Mouse (Mus musculus): ENCODE results near the gene Adi1. TPM values are rescaled to one million over a fixed set of nuclear protein-coding genes. Genes with fewer than 3 reads are reported as not detected.
A peak's percentile ranks its signal among the peaks of the same experiment; 100 is the strongest.

The Adi1 gene
- total and polyA plus RNA-seq, 3 experiments: 18.1 to 54.8 TPM; not detected in 1

- H3K27me3 ChIP-seq (ENCODE audit: control insufficient read depth in 1 of 2, insufficient read depth in 2 of 2, low read length in 2 of 2): peaks cover 0 to 2% of the 10 kb centered on the region in 2 experiments; a peak in 2 of 4 replicates
- peak; percentile 94 for DNase-seq (ENCODE audit: low read depth, low spot score)
- peaks cover 3 to 6% of the 10 kb centered on the region in 2 experiments for H3K4me1 ChIP-seq (ENCODE audit: control insufficient read depth in 1 of 2, insufficient read depth in 2 of 2, low read length in 2 of 2)
- peak within 1 kb of the TSS; percentile 84 to 97 for H3K4me3 ChIP-seq (ENCODE audit: control insufficient read depth in 1 of 2, insufficient read depth in 1 of 2, low read depth in 2 of 2, low read length in 2 of 2)
- peaks cover 7 to 10% of the 10 kb centered on the region in 2 experiments for H3K36me3 ChIP-seq (ENCODE audit: control insufficient read depth in 1 of 2, insufficient read depth in 2 of 2, low read length in 2 of 2)
- no peaks in the 10 kb centered on the region for H3K9me3 ChIP-seq (replicated peaks; ENCODE audit: insufficient read depth, low read length)
- H3K9ac ChIP-seq (ENCODE audit: control insufficient read depth, low read depth, low read length, poor library complexity, severe bottlenecking): peak within 1 kb of the TSS; percentile 95
- H3K27ac ChIP-seq (ENCODE audit: control insufficient read depth, low read depth, low read length): peak within 1 kb of the TSS; percentile 51
- H3K79me2 ChIP-seq (ENCODE audit: control insufficient read depth, insufficient read depth, low read length, poor library complexity): peaks cover 16% of the 10 kb centered on the region
- TF ChIP-seq SIN3A (IDR thresholded peaks at IDR 0.05; ENCODE audit: low read length): peak; percentile 96
- no peak for TF ChIP-seq ZKSCAN1 (IDR thresholded peaks at IDR 0.05; ENCODE audit: low read depth, low read length)
- no peak for TF ChIP-seq ZNF384 (IDR thresholded peaks at IDR 0.05; ENCODE audit: low read depth, low read length)
- no peak for TF ChIP-seq MYB (IDR thresholded peaks at IDR 0.05; ENCODE audit: low read depth, low read length)
- TF ChIP-seq SMC3 (IDR thresholded peaks at IDR 0.05; ENCODE audit: low read depth, low read length): no peak
- no peak for TF ChIP-seq CHD2 (IDR thresholded peaks at IDR 0.05; ENCODE audit: low read length)
- peak; percentile 81 for TF ChIP-seq MYC (IDR thresholded peaks at IDR 0.05; ENCODE audit: low read depth, low read length)
- TF ChIP-seq MXI1 (IDR thresholded peaks at IDR 0.05; ENCODE audit: low read depth, low read length): peak; percentile 92
- TF ChIP-seq RAD21 (IDR thresholded peaks at IDR 0.05; ENCODE audit: low read depth, low read length): no peak
- no peak for TF ChIP-seq USF2 (IDR thresholded peaks at IDR 0.05; ENCODE audit: borderline replicate concordance in 1 of 2, insufficient read depth in 1 of 2, low read depth in 1 of 2, low read length in 2 of 2)
- TF ChIP-seq POLR2AphosphoS5 (IDR thresholded peaks at IDR 0.05; ENCODE audit: borderline replicate concordance, low read depth, low read length): no peak
- TF ChIP-seq POLR2A (IDR thresholded peaks at IDR 0.05; ENCODE audit: control insufficient read depth in 1 of 2, insufficient read depth in 1 of 2, low read depth in 1 of 2, low read length in 2 of 2, poor library complexity in 1 of 2): peak; percentile 93 to 94
- no peak; the same call in 1 of the 2 replicates for TF ChIP-seq KAT2A (conservative IDR thresholded peaks at IDR 0.05; ENCODE audit: low read depth, low read length)
- TF ChIP-seq NRF1 (IDR thresholded peaks at IDR 0.05; ENCODE audit: insufficient read depth, low read depth, low read length, poor library complexity, severe bottlenecking): no peak
- peak; percentile 79 for TF ChIP-seq MAX (IDR thresholded peaks at IDR 0.05; ENCODE audit: low read length)
- no peak for TF ChIP-seq GATA1 (IDR thresholded peaks at IDR 0.05; ENCODE audit: low read depth, low read length)
- TF ChIP-seq ELF1 (IDR thresholded peaks at IDR 0.05; ENCODE audit: low read depth, low read length): peak; percentile 96
- no peak for TF ChIP-seq RCOR1 (IDR thresholded peaks at IDR 0.05; ENCODE audit: low read depth, low read length)
- no peak for TF ChIP-seq EP300 (IDR thresholded peaks at IDR 0.05; ENCODE audit: low read depth in 1 of 2, low read length in 2 of 2)
- TF ChIP-seq CHD1 (IDR thresholded peaks at IDR 0.05; ENCODE audit: low read depth, low read length): no peak
- no peak for TF ChIP-seq BHLHE40 (IDR thresholded peaks at IDR 0.05; ENCODE audit: borderline replicate concordance, low read depth, low read length)
- no peak for TF ChIP-seq GABPA (IDR thresholded peaks at IDR 0.05; ENCODE audit: low read depth, low read length)
- peak; percentile 43; the same call in 1 of the 2 replicates for TF ChIP-seq TCF12 (IDR thresholded peaks at IDR 0.05; ENCODE audit: low read depth, low read length)
- no peak for TF ChIP-seq TAL1 (IDR thresholded peaks at IDR 0.05; ENCODE audit: low read length)
- TF ChIP-seq ZC3H11A (IDR thresholded peaks at IDR 0.05; ENCODE audit: low read depth, low read length): no peak
- 0 out of 2 replicates have a peak, but pooled peaks have one; percentile 32 for TF ChIP-seq TBP (IDR thresholded peaks at IDR 0.05; ENCODE audit: low read depth, low read length)
- no peak for TF ChIP-seq MAFK (IDR thresholded peaks at IDR 0.05; ENCODE audit: borderline replicate concordance, low read depth, low read length)
- TF ChIP-seq ZMIZ1 (IDR thresholded peaks at IDR 0.05; ENCODE audit: low read depth, low read length): no peak
- no peak for TF ChIP-seq MEF2A (IDR thresholded peaks at IDR 0.05; ENCODE audit: extremely low read depth, insufficient replicate concordance, low read depth, low read length, poor library complexity, severe bottlenecking)
- TF ChIP-seq NELFE (IDR thresholded peaks at IDR 0.05; ENCODE audit: low read depth, low read length): peak; percentile 90
- TF ChIP-seq CTCF (IDR thresholded peaks at IDR 0.05 in 2 of 3, conservative IDR thresholded peaks at IDR 0.05 in 1 of 3; ENCODE audit: control insufficient read depth in 1 of 3, insufficient read depth in 1 of 3, low read depth in 2 of 3, low read length in 3 of 3, poor library complexity in 1 of 3, severe bottlenecking in 1 of 3): no peak
- TF ChIP-seq POLR2AphosphoS2 (IDR thresholded peaks at IDR 0.05; ENCODE audit: low read length): peak; percentile 86
- no peak for TF ChIP-seq USF1 (IDR thresholded peaks at IDR 0.05; ENCODE audit: low read depth, low read length)
- no peak; the same call in 1 of the 2 replicates for TF ChIP-seq E2F4 (IDR thresholded peaks at IDR 0.05; ENCODE audit: borderline replicate concordance, low read depth, low read length)
- TF ChIP-seq HCFC1 (IDR thresholded peaks at IDR 0.05; ENCODE audit: low read depth, low read length): peak; percentile 89
Observed at GRCm38 (mm10) chr12:28649141-28650110, 25.6 kb upstream of the Adi1 start, which contains the start of gene Rnaseh1. Rnaseh1 (plus strand) TSS chr12:28649602.

Data from MEL (cell line).